Mouse (Mus musculus) cerebellum, postnatal 25 days (tissue): ENCODE results near the gene Tnfrsf9.
"Not testable (repeated sequence)": the region's sequence is repeated elsewhere in the genome, so short reads cannot be mapped to it uniquely, and the experiment has no call there.

Experiments
- DNase-seq, 2 experiments: peaks; one replicate each; pipeline ENCODE4 v3.0.0; 2021; ENCODE audit warnings: mixed read lengths in 2 of 2

Tnfrsf9 gene

DNA sequence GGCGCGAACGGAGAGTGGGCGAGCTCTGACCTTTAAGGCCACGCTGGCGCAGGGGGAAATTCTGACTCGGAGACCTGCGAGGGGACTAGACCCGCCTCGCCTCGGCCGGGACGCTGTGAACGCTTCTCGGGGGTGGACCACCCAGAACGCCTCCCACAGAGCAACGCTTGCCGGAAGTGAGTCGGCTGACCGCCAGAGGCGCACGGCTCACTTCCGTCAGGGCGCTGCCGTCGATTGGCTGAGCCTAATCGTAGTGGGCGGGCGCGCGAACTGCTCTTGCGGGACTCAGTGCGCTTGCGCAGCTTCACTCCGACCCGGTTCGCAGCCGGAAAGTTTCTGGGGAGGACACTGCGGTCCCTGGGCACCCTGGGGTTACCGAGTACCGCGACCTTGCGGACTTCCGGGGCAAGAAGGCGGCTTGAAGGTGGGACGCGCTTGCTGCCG lies at the start of gene Tnfrsf9, which contains the start of gene Park7:
Gene Tnfrsf9 (plus strand): TSS at position 273 of the 444 bp plus-strand sequence.
Gene Park7 (minus strand): TSS at position 148 of the 444 bp plus-strand sequence.
- peak; percentile 97 to 98 for DNase-seq

DNA sequence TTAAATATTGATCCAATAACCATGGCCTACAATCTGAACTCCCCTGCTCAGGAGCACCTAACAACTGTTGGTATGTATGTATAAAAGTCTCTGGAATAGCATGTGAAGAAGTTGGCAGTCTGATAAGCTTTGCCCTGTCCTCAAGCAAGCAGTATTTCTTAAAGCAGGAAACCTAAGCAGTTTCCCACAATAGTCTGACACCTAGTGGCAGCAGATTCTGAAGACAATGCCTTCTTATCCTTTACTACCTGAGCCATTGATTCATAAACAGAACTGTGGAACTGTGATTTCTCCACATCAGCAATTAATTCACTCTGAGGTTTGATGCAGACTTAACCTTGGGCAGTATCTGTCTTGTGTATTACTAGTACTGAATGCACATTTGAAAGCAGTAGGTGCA lies 49.0 kb upstream of the Tnfrsf9 start:
- no peak for DNase-seq

DNA sequence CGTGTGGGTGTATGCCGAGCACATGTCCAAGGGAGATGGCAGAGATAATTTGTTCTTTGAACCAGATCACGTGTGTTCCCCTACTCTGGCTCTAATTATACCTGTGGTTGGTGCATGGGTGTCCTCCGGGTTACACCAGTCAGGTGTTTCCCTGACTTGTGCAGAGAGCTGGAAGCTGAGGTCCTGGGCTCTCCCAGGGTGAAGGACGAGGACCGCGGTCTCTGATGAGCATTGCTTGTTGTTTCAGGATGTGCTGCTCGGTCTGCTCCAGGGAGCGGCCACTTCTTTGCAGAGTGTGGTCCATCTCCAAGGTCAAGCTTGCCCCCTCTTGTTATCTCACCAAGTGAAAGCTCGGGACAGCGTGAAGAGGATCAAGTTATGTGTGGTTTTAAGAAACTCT lies 48.3 kb upstream of the Tnfrsf9 start:
- no peak for DNase-seq

DNA sequence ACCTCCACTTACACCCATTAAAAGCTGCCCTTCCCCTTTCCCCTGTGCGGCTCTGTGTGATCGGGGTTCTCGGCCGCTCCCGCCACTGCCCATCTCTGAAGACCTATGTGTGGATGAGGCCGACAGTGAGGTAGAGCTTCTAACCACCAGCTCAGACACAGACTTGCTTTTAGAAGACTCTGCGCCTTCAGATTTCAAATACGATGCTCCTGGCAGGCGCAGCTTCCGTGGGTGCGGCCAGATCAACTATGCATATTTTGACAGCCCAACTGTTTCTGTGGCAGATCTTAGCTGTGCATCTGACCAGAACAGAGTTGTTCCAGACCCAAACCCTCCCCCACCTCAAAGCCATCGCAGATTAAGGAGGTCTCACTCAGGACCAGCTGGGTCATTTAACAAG lies 47.9 kb upstream of the Tnfrsf9 start:
- no peak for DNase-seq

DNA sequence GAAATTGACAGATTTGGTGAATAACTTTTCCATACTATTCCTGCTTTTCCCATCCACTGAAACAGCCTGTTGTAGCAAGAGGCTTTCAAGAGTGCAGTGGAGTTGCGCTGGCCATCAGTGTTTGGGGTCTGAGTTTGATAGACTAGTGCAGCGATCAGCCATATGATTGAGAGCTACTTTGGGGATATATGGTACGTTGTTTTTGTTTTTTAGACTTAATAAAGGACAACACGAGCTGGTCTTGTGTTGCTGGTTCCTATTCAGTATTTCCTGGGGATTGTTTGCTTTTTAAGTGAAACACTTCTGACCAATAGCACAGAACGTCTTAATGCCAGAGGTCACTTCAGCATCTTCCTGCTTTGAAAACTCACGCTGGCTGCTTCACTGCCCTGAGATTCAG lies 46.2 kb upstream of the Tnfrsf9 start:
- DNase-seq = no peak

DNA sequence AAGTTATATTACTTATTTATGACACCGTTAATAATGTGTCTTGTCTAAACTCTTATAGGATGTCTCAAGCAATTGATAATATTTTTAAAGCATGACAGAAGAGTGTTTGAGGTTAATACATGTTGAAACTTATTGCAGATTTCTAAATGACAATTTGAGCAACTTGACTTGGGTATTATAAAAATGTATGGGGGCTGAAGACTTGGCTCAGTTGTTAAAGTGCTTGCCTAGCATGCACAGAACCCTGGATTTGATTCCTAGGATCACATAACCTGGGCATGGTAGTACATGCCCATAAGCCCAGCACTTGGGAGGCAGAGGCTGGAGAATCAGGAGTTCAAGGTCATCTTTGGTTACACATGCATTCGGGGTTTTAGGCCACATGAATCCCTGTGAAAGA lies 45.5 kb upstream of the Tnfrsf9 start:
- no peak for DNase-seq

DNA sequence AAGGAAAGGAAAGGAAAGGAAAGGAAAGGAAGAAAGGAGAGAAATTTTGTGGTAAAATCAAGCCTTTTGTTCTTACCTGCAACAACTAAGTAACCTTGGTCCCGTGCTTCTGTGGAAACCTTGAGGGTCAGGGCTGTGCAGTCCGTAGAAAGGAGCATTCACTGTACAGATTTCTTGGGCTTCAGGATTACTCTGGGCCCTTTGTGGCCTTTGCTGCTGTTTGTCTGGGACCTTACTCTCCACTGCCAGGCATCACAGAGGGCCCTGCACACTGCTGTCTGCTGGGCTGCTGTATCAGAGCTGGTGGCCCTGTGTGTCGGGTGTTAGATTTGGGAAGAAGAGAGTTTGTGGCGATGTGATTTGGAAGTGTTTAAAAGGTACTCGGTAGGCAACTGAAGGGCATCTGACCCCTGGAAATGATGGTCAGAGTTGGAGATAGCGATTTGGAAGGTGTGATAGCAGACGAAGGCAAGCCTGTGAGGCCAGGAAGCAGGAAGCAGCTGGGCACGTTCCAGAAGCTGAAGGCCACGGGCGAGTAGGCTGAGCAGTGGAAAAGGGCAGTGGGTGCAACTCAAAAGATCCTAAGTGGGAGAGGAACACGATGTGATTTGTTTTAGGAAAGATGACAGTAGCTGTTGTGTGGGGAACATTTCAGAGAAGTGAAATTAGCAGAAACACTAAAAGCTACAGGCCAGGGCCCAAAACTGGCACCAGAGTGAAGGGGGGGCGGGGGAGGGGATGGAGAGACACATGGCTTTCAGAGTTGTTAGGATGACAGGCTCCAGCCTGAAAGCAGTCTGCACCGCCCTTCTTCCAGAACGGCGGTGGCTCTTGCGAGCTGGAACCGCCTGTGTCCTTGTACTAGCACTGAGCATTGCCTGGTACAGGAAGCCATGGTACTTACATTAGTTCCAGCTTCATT lies 44.8 kb upstream of the Tnfrsf9 start:
- DNase-seq = no peak

DNA sequence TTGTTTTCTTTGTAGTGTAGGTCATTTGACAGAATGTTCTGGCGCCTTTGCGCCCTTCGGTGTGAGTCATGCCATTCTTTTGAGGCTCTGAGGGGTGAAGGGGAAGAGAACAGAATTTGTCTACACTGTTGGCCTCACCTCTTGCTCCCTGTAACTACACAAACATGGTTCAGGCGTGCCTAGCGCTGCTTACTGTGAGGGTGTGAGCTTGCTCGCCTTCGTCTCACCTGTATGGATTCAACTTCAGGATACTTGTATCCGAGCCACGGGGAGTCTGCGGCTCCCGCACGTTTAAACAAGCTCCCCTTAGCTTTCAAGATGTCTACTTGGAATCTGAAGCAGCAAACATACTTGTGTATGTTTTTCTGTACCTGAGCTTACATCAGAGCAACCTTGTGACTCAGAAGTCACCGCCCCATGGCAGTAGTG lies 43.4 kb upstream of the Tnfrsf9 start:
- DNase-seq = no peak

DNA sequence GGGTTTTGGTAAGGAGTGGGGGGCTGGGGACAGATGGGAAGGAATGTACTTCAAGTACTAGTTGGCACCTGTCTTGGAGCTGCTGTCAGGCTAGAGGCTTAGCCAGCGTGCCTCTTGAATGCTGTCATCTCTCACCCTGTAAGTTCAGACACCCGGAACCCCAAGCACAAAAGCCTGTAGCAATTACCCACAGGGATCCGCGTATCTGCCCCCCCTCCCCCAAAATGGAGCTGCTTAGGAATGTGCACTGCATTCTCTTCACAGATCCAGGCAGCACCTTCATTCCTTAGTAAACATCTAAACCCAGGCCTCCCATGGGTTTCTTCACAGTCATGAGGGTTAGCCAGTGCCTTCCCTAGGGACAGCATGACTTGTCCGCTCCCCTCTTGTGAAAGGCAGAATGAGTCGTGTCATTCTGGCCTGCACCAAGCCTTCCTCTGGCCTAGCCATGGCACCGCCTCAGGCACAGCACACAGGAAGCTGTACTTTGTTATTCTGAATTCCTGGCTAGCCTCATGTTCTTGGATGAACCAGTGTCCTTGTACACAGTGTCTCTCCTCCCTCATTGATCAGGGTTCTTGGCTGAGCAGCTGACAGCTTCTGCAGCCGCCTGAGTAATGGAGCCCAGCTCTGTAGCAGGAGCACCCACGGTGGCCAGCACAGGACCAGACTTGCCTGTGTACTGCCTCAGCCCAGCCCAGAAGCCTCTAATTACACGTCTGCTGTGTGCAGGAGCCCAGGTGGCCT lies 42.8 kb upstream of the Tnfrsf9 start:
- DNase-seq = no peak

DNA sequence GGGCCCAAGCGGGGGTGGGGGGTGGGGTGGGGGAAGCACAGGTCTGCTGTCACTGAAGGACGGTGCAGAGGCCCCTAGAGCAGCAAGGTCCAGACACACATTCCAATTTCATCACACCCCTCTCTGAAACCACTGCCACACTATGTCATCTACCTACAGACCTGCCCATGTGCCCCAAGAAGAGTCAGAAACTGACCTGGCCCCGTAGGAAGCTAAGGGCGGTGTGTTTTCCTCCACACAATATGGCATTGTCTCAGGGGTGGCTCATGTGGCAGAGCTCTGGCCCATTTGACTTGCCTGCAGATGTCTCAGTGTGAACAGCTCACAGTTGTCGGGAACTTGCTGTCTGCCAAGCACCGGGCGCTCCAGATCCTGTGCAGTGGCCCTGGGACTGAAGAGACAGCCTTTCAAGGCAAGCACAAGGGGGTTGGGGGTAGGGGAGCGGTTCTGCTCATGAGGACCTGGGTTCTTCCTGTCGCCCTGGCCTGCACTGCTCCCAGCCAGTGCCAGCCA lies 42.2 kb upstream of the Tnfrsf9 start:
- peak; percentile 26 to 34 for DNase-seq

DNA sequence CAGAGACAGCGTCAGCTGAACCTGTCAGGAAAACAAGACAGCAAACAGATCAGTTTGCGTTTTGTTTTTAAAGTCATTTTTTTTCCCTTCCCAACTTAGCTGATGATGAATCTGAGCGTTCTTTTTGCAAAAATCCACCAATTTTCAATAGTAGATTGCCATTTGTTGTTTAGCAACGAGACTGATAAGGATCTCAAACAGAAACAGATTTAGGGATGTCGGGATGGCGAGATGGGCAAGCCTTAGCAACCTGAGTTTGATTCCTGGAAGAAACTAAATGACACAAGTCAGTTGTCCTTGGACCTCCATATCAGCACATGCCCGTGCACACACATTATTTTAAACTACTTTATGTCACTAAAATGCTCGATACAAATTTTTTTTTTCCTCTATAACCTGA lies 41.7 kb upstream of the Tnfrsf9 start:
- DNase-seq = no peak

DNA sequence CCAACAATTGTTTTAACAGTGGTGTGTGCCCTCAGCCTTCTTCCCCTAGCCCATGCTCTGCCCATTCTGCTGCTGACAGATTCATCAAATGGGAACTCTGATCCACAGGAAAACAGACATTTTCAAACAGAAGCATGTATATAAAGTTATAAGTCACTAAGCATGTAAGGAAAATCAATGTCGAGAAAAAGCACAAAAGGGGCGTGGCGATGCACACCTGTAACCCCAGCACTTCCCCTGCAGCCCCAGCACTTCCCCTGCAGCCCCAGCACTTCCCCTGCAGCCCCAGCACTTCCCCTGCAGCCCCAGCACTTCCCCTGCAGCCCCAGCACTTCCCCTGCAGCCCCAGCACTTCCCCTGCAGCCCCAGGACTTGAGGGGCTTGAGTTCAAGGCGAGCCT lies 39.9 kb upstream of the Tnfrsf9 start:
- DNase-seq = not testable (repeated sequence)

DNA sequence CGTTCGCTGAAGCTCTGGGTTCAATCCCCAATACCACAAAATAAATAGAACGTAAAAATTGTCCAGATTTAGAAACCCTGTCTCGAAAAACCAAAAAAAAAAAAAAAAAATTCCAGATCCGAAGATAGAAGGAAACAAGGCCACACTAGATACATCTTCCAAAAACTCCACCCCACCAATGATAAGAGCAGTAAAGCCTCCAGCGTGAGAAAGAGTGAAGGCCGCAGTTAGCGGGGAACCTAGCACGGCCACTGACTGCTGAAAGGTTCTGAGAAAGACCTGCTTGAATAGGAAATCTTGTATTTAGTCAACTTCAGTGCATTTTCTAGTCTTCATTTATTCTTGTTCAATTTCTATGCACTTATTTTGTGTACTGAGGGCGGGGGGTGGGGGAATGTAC lies 39.0 kb upstream of the Tnfrsf9 start:
- DNase-seq = no peak

DNA sequence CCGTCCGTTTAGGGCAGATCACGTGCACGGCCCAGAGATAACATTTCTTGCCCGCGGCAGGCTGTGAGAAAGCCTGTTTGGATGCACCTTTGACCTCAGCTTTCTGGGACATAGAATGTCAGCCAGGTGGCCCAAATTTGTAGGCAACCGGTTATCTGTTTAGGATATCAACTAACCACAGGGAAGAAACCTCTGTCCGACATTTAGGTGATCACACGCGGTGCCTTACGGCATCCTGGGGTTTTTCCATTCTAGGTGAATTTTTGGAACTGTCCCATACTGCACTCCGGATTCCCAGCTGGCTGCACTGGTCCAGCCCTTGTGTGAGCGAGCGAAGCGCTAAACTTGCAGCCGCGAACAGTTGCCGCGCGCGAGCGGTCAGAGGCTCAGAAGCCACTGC lies 34.7 kb upstream of the Tnfrsf9 start:
- no peak for DNase-seq

DNA sequence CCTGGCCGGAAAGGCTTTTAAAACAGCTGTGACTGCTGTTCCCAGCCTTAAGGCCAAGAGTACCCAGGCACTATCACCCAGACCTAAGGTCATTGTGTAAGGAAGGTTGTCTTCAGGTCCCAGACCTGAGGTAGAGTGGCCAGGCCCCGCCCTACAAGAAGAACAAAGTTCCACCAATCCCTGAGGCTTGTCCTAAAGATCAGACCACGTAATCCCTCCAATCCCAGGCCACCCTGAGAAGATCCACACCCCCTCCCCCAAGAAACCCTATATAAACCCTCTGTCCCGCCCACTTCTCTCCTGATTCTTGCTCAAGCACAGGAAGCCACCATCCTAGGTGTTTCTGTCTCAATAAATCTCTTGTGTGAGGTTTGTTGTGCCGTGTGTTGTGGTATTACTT lies 34.0 kb upstream of the Tnfrsf9 start:
- no peak for DNase-seq

DNA sequence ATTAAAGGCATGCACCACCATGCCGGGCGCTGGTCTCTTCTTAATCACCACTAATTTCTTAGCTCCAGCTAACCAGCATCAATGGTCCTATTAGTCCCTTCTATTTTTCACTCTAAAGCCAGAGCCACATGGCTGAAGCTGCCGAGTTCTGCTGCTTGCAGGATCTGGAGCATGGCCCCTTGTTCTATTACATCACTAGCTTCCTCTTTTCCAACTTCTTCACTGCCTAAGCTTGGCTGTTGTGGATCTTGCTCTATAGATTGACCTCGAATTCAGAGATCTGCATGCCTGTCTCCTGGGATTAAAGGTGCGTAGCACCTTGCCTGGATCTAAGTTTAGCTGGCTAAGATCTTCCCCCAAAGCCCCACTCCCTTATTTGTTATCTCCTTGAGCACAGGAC lies 31.7 kb upstream of the Tnfrsf9 start:
- no peak for DNase-seq

DNA sequence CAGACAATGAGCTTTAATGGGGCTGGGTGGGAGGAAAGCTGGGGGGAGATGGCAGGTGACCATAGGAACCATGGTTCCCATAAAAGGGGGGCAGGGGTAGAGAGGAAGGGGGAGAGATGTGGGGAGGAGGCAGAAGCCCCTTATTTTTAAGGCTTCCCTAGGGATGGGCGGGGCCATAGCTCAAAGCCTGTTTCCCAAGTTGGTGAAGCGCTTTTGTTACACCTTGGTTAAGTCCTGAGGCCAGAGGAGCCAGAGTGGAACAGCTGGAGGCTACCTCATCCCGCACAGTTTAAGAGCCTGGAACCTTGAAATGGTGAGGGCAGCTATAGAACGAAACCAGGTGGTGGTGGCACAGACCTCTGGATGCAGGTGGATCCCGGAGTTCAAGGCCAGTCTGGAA lies 26.5 kb upstream of the Tnfrsf9 start:
- no peak for DNase-seq

DNA sequence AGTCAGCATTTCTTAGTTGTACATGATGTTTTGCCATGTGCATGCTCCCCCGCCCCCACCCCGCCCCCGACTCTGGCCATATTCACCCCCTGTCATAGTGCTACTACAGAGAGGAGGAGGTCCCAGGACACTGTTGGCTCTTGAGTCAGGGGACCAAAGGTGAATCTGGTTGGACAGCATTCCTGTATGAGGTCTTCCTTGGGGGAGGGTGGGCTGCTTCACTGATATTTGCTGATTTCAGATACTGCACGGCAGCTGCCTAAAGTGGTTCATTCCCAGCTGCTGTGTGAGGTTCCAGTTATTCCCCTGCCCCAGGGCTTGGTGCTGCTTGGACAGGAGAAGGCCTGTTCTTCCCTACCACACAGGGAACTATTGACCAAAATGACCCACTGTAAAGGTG lies 25.9 kb upstream of the Tnfrsf9 start:
- DNase-seq = no peak

DNA sequence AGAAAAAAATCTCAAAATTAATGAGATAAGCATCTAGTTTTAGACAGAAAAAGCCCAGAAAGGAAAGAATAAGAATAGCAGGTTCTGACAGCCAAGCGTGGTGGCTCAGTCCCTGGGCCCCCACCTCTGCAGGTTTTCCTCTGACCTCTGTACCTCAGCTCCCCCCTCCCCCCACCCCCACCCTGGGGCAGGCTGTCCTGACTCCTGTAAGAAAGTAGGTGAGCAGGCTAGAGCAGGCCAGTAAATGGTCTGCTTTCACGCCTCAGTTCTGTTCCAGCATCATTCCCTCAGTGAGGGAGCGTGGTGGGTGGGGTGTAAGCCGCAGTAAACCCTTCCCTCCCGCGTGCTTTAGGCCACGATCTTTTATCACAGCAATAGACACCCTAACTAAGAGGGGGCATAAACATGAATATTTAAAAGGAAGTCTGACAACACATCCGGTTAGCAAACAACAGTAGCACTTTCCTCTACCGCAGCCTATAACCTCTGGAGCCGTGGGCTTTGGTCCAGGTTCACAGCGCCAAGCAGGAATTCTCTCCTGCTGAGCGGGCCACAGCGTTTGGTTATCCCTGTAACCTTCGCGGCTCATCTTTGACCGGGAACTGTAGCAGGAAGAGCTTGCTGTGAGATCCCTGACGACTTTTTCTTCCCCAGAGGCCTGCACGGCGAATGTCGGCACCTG lies 24.9 kb upstream of the Tnfrsf9 start:
- DNase-seq = no peak

DNA sequence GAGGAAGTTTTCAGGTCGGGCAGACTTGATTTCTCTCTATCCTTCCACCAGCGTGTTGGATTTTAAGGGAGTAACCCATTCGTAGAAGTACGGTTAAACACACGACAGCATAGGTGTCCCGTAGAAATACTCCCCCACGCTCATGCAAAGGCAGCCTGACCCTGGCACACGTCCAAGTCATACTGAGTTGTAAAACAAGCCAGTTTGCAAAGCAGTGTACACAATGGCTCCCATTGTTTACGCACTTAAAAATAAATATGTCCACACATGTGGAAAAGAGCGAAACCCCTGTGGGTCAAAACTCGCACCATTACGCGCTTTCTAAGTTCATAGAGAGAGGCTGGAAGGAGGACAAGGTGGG lies 24.4 kb upstream of the Tnfrsf9 start:
- DNase-seq = peak in 1 of 2 experiments; percentile 56

DNA sequence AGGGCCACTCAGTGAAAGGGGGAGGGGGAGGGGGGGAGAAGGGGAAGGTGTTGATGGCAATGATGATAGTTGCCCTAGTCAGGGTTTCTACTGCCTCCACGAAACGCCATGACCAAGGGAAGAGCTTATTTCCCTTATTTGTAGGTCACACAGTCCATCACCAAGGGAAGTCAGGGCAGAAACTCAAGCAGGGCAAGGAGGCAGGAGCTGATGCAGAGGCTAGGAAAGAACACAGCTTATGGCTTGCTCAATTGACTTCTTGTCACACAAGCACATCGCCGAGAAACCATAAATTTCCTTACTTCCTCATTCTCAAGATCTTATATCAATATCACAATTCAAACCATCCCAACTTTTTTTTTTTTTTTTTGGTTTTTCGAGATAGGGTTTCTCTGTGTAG lies 23.1 kb upstream of the Tnfrsf9 start:
- DNase-seq = no peak

DNA sequence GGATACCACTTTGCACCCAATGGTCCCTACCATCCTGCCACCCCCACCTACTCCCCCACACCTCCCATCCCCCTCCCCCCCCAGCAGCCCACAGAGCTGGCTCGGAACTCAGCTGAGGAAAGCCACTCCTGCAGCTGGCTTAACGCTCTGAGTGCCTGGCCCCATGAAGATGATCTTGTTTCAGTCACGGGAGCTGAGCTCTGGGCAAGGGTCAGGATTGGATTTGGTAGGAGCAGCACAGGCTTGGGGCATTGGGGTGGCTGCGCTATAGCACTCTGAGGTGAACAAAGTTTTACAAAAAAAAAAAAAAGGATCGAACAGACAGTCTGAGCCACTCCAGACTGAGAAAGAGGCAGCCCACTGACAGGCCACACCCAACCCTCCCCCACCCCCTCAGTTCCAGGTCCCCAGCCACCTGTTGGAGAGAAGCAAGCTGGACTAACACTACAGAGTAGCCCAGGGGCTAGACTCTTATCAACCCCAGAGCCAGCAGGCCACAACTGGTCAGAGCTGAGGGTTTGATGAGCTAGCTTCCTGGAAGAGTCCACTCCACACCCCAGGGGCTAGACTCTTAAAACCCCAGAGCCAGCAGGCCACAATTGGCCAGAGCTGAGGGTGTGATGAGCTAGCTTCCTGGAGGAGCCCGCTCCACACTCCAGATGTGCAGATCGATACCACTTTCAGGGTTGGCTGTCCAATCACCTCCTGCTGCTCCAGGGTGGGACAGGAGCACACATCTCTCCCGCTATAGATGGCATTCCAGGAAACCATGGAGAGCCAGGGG lies 19.5 kb upstream of the Tnfrsf9 start:
- no peak for DNase-seq
